Mouse (Mus musculus): Measurements from ENCODE around the gene Gnat1.
A peak's percentile ranks its signal among the peaks of the same experiment; 100 is the strongest.

Gnat1 gene

DNA sequence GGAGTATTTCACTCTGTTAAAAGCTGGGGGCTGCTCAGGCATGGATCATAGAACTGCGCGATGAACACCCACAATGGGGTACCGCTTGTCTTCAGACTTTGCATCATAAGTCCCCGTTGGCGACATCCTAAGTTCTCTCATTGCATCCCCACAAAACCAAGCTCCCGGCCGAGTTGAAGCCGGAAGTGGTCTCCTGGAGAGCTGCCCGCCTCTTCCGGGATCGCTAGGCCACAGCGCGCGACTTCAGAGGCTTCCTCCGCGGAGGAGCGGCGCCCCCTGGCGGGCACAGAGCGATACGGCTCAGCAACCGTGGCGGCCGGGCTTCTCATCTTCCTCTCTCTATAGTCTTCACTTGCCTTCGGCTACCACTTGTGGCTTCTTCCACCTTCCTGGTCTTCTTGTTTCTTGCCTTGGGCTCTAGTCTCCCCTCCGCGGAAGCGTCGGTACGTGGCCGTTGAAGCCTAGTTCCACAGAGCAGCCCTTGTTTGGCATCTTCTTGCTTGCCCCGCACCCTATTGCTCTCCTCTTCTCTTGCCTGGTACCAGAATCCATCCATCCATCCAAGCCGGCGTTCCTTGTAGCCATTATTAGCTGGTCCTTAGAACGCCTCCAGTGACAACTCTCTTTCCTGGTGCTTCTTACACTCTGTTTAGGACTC, 34.9 kb downstream of the Gnat1 start:
- DNase-seq: peak; percentile 84 to 94

GRCm38 (mm10) chr9:107643544-107644214, 35.8 kb downstream of the Gnat1 start:
- DNase-seq: no peak

GRCm38 (mm10) chr9:107641666-107642065, 37.8 kb downstream of the Gnat1 start:
- DNase-seq: no peak

- DNase-seq: peak; percentile 60 to 64
Measured at GRCm38 (mm10) chr9:107640257-107640772, 39.2 kb downstream of the Gnat1 start.

- no peak for DNase-seq
Measured at GRCm38 (mm10) chr9:107637070-107637469, 42.4 kb downstream of the Gnat1 start.

DNA sequence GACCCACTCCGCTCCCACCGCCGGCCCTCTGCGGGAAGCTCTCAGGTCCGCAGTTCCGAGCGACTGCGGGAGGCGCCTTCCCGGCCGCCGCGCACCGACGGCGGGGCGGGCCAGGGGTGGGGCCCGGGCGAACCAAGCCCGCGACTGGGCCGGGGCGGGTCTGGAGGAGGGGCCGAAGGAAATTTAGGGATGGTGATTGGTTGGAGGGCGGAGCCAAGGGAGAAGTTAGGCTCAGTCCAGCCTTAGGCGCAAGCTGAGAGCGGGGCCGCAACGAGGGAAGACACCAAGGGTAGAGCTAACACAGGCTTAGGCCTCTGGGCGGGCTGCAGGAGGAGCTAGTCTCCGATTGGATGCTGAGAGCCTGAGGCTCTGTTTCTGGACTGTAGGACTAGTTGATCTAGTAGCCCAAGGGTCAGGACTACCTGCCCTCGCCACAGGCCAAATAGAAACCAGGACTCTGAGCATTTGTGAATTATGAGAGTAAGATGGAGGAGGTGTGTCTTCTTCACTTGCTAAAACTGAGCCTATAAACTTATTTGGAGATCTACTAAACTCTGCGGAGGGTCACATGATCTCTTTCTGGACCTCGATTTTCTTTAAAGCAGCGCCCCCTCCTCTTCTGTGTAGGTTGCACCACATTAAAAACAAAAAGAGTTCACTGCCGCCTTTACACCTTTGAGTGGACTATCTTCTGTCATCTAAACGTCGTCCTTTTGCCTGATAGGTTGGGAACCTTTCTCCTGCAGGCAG, 44.1 kb downstream of the Gnat1 start, which contains the start of gene Gnai2:
Gene Gnai2 (minus strand): TSS at position 89 of the 750 bp plus-strand sequence.
- peak; percentile 96 to 97 for DNase-seq

DNA sequence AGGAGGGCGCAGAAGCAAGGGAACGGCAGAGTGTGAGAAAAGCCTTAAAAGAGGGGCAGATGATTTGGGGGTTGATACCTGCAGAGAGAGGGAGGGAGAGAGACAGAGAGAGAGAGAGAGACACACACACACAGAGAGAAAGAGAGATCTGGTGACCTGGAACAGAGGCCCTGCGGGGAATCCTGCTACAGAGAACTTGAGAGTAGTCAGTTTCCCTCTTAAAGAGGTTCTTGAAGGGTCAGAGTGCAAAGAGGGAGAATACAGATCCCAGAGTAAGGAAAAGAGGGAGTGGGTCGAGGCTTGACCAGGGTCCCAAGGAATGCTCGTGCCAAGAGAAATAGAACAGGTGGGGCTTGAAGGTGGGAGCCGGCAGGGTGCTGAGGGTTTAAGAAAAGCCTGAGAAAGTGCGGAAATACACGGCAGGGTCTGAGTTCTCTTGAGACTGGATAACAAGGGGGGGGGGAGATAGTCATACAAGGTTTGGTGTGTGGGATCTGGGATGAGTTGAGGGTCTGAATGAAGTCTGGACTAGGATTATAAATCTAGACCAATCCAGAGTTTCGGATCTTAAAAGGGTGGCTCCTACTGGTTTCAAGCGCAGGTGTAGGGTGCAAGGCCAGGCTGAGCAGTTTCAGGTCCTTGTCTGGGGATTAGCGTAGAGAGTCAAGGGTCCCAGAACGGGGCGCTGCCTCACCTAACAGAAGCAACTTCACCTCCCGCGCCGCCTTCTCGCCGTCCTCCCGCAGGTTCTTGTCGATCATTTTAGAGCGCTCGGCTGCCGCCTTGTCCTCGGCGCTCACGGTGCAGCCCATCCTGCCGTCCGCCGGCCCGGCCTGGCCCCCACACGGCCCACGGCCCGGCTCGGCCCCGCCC, 44.9 kb downstream of the Gnat1 start:
- DNase-seq: no peak

- peak in 1 of 2 experiments; percentile 47 for DNase-seq
Measured at GRCm38 (mm10) chr9:107633661-107634405, 45.7 kb downstream of the Gnat1 start.

- DNase-seq: peak; percentile 83 to 84
Measured at GRCm38 (mm10) chr9:107633091-107633660, 46.3 kb downstream of the Gnat1 start.

DNA sequence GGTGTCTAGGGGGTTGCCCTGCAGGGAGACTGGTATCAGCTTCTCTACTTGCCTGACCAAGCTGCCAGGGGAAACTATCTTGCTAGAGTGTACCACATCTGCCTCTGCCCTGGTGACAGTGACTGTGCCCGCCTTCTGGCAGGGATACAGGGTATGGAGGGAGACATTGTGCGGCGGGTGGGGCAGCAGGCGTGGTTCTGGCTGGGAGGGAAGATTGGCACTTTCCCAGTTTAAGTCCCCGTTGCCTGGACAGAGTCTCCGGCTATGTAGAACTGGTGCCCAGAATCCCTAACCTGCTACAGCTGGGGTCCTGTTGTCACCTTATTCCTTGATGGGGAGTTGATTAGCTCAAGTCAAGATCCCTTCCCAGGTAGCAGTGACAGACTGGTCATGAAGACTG, 47.0 kb downstream of the Gnat1 start:
- DNase-seq: no peak

GRCm38 (mm10) chr9:107631861-107632260, 47.7 kb downstream of the Gnat1 start:
- DNase-seq: no peak

GRCm38 (mm10) chr9:107631311-107631826, 48.1 kb downstream of the Gnat1 start:
- no peak for DNase-seq

DNA sequence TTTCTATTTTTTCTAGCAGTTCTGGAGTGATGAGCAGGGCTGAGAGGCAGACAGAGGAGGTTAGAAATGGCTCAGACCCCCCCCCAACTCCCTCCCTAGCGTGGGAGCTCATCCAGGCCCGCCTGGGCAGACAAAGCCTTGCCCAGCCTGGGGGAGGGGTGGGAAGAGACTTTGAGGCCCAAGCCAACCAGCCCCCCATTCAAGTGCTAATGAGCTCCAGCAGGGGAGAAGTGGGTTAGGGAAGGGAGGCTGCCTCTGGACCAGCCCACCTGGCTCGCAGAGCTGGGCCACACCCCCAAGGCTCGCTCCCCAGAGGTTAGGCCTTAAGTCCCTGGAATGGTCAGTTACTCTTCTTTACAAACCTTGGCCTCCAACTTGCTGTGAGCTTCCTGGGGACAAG, 48.9 kb downstream of the Gnat1 start:
- no peak for DNase-seq

DNA sequence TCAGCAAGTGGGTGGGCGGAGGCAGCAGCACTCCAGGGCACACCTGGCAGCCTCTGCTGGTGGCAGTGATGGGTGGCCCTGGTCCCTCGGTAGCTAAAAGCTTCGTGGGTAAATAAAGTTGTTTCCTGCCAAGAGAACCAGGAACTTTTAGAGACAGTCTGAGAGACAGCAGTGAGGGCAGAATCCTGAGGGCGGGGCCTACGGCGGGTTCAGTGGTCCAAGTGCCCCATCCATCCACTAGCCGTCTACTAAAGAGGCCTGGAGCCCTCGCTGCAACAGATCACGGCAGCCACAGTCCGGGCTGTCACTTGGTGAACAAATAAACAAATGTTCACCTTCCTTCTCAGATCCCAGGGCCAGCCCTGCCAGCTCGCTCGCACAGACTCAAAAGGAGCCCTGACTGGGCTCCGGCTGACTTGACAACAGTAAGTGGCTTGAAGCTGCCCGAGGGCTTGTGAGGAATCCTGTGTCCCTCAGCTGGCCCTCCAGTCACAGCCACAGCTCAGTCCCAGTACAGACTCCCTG, 49.5 kb downstream of the Gnat1 start:
- peak in 1 of 2 experiments; percentile 40 for DNase-seq

- DNase-seq: no peak
Measured at GRCm38 (mm10) chr9:107629411-107629730, 50.1 kb downstream of the Gnat1 start.

DNA sequence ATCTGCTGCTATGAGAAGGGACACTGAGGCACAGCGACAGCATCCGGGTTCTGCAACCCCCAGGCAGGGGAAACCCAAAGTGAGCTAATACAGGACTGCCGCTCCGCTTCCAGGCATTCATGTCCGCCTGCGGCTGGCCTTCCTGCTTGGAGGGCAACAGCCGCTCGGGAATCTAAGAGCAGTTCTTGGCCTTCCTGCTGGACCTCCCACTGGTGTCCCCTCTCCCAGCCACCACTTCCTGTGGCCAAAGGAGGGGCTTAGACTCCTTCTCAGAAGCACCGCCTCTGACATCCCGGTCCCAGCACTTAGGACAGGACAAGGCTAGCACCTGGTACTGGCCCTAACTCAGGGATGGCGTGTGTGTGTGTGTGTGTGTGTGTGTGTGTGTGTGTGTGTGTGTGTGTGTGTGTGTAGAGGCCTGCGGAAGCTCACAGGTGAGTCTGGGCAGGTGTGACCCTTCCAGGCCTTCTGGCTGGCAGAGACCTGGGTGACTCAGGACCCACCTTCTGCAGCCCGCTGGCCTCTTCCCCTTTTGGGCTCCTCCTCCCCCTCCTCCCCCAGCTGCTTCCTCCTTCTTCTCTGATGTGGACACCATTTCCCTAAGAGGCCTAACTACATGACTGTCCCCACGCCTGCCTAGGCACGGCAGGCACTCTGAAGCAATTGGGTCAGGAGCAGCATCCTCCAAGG, 50.6 kb downstream of the Gnat1 start:
- peak; percentile 65 to 70 for DNase-seq

DNA sequence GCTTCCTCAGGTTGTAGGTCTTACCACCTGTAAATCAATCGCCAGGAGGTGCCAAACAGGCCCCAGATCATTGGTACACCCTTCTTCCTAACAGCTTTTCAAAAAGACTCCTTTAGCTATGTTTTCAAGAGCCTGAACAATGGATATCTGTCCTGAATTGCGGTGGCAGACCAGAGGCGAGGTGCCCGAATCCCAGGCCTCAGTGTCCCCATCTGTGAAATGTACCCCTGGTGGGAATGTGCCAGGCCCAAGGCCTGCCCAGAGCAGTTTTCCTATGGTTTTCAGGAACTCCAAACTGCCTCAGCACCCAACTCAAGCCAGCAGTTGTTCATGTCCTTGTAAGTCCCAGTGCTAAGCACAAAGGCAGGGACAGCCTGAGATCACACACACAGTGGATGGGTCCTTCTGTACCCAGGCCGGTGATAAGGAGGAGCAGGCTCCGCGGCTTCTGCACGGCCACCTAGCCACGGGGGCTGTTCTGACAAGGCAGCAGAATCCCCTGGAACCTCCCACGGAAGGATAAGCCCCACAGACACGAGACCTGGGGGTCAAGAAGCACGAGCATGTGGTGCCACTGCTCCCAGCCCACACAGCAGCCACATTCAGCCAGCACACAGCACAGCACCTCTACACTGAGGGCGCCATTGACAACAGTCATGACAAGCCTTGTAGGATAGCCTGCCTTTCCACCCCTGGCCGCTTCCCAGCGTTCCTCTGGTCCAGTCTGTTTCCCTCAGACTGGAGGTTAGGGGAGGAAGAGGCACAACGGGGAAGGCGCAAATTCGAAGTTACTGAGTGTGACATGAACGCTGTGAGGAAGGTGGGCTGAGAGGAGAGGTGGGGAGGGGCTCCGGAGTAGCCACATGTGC, 51.9 kb downstream of the Gnat1 start:
- DNase-seq: no peak

DNA sequence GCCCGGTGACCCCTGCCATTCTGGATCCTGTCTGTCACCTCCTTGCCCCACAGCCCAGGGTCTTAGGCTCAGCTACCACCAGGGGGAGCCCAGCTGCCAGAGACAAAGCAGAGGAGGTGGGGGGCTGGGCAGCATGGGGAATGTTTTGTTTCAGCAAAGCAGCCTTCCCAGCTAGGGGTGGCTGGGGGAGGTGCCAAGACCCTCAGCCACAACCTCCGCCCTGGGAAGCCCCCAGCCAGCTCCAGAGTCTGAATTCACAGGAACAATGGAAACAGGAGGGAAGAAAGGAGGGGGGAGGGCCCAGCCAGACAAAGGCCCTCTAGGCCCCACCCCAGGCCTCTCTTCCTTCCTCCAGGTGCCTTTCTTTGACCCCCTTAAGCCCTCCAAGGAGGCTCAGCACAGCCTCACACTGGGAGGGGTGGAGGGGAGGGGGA, 52.7 kb downstream of the Gnat1 start:
- DNase-seq: peak; percentile 69 to 86

DNA sequence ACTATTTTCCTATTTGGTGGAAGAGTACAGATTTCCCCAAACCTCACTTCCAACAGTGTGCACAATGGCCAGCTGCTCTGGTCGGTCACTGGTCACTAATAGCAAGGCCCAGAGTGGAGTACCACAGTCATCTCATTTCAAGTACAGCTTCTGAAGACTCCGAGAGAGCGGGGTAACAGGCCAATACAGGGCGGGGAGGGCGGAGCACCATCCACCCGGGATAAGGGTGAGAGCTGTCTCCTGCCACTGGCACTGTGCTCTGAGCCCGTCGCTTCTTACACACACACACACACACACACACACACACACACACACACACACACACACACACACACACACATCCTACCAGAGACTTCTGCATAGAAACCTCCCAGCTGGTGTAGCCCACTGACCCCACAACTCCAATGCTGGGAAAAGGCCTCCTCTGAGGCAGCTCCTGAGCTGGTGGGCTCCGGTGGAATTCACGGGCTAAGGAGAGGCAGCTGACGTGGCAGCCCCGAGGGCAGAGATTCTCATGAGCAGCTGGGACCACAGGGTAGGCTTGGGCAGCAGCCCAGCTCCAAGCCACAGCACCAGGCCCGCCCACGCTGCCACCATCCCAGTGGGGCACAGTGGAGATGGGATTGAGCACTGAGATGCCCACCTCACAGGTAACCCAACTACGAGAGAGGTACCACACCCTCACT, 53.2 kb downstream of the Gnat1 start:
- DNase-seq: no peak

Measured in spleen, adult 18-20 months (tissue).